Mouse (Mus musculus): Measurements from ENCODE around the gene Angel1.
A peak's percentile ranks its signal among the peaks of the same experiment; 100 is the strongest.

The Angel1 gene

GRCm38 (mm10) chr12:86726120-86726640 lies at the start of gene Angel1:
TSS of gene Angel1 (minus strand) at chr12:86726460.
- peak; percentile 98 for DNase-seq

GRCm38 (mm10) chr12:86775561-86776280 lies 49.5 kb upstream of the Angel1 start:
- DNase-seq = peak; percentile 57

- DNase-seq = no peak
Observed at GRCm38 (mm10) chr12:86772551-86772950, 46.3 kb upstream of the Angel1 start.

- peak; percentile 95 for DNase-seq
Observed at GRCm38 (mm10) chr12:86771823-86772427, 45.7 kb upstream of the Angel1 start.

GRCm38 (mm10) chr12:86770927-86771326 lies 44.7 kb upstream of the Angel1 start:
- no peak for DNase-seq

- peak; percentile 90 for DNase-seq
Observed at GRCm38 (mm10) chr12:86770261-86770670, 44.0 kb upstream of the Angel1 start.

- no peak for DNase-seq
Observed at GRCm38 (mm10) chr12:86769819-86770218, 43.6 kb upstream of the Angel1 start.

GRCm38 (mm10) chr12:86768986-86769580 lies 42.8 kb upstream of the Angel1 start:
- peak; percentile 85 for DNase-seq

GRCm38 (mm10) chr12:86767868-86768631 lies 41.8 kb upstream of the Angel1 start:
- DNase-seq = peak; percentile 74

GRCm38 (mm10) chr12:86766467-86766866 lies 40.2 kb upstream of the Angel1 start:
- DNase-seq = no peak

GRCm38 (mm10) chr12:86764060-86764459 lies 37.8 kb upstream of the Angel1 start:
- DNase-seq = no peak

- no peak for DNase-seq
Observed at GRCm38 (mm10) chr12:86761036-86761435, 34.8 kb upstream of the Angel1 start.

GRCm38 (mm10) chr12:86734319-86734810 lies 8.1 kb upstream of the Angel1 start, which contains the start of gene Lrrc74a:
TSS of gene Lrrc74a (plus strand) at chr12:86734369.
- DNase-seq = no peak

- DNase-seq = no peak
Observed at GRCm38 (mm10) chr12:86725706-86726105, 554 bp downstream of the Angel1 start.

- DNase-seq = no peak
Observed at GRCm38 (mm10) chr12:86724300-86724699, 2.0 kb downstream of the Angel1 start.

GRCm38 (mm10) chr12:86721453-86721852 lies 4.8 kb downstream of the Angel1 start:
- no peak for DNase-seq

GRCm38 (mm10) chr12:86719961-86720639 lies 6.2 kb downstream of the Angel1 start:
- no peak for DNase-seq

- DNase-seq = no peak
Observed at GRCm38 (mm10) chr12:86716962-86717361, 9.3 kb downstream of the Angel1 start.

- DNase-seq = peak; percentile 64
Observed at GRCm38 (mm10) chr12:86715401-86715800, 10.9 kb downstream of the Angel1 start.

GRCm38 (mm10) chr12:86714026-86714425 lies 12.2 kb downstream of the Angel1 start:
- no peak for DNase-seq

GRCm38 (mm10) chr12:86705843-86706242 lies 20.4 kb downstream of the Angel1 start:
- no peak for DNase-seq

GRCm38 (mm10) chr12:86702690-86703089 lies 23.6 kb downstream of the Angel1 start:
- DNase-seq = no peak
